Mouse (Mus musculus): ENCODE data around the gene Axdnd1. TPM values are rescaled to one million over a fixed set of nuclear protein-coding genes. Genes with fewer than 3 reads are reported as not detected.

The Axdnd1 gene
- total RNA-seq, 1 experiment, result 0.49 TPM

DNA sequence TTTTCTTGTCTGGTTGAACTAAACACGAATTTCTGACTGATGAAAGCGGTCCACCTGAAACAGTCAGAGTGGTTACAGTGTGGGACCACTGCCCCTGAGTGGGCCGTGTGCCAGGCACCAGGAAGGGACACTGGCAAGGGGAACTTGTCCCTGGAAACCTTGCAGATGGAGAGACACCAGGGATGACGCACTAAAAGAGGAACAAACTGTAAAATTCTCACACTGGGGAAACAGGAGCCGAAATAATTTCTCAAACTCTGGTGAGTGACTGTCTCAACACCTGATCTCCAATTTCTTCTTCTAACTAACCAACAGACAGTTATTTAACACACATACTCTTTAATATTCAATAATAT lies 135.4 kb downstream of the Axdnd1 start:
- DNase-seq (ENCODE audit: low read depth, low spot score), result no peak
- Histone ChIP-seq H3K27ac (ENCODE audit: insufficient read depth, low read depth, low read length, poor library complexity, severe bottlenecking) (no peak overlapping the region), H3K4me1 (ENCODE audit: control insufficient read depth in 2 of 2, insufficient read depth in 2 of 2, low read length in 2 of 2, poor library complexity in 1 of 2) (no peaks in the 10 kb centered on the region), H3K4me3 (ENCODE audit: insufficient read depth in 1 of 2, low read depth in 1 of 2, low read length in 2 of 2, poor library complexity in 1 of 2, severe bottlenecking in 1 of 2) (no peak overlapping the region), H3K9me3 (ENCODE audit: control insufficient read depth, insufficient read depth, low read depth, low read length) (no peaks in the 10 kb centered on the region), H3K9ac (ENCODE audit: insufficient read depth, low read depth, low read length, poor library complexity, severe bottlenecking) (no peak overlapping the region), H3K36me3 (ENCODE audit: control insufficient read depth, insufficient read depth, low read length, poor library complexity, severe bottlenecking) (no peaks in the 10 kb centered on the region)
- TF ChIP-seq HCFC1 (IDR thresholded peaks at IDR 0.05; ENCODE audit: borderline replicate concordance, insufficient read depth, low read length) (no peak), ZNF384 (IDR thresholded peaks at IDR 0.05; ENCODE audit: low read depth, low read length) (no peak), ZC3H11A (IDR thresholded peaks at IDR 0.05; ENCODE audit: borderline replicate concordance, low read depth, low read length) (no peak), MAFK (IDR thresholded peaks at IDR 0.05; ENCODE audit: insufficient read depth, low read depth, low read length) (no peak)
- in situ Hi-C loops (cut with MboI; ENCODE audit: low sequenced_read_pairs in 2 of 2, unreplicated experiment in 2 of 2), result no loop called here

DNA sequence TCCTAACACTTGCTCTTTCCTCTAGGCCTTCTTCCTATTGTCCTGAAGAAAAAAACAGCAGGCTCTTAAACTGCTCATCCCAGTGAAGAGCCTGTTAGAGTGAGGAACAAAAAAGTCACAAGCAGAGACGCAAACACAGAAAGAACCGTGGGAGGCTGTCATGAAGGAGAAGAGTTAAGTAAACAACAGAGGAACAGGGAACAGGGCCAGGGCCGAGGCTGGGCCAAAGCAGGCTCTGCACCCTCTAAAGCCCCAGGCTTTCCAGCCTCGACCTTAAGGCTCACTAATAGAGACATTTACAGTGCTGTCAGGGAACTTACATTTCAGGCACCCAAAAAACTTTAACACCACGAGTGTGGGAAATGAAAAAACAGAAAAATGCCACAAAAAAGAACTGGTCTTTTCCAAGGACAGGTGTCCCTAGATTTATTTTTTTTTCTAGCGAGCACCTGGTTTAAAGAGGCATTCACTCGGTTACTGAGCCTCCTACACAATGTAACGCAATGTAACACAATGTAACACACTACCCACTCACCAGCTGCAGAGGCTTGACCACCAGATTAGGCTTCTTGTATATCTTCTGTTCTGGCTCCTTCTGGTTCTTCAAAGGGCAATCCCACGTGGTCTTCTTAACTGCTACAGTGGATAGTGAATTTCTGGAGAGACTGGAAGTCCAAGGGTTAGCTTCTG lies 136.0 kb downstream of the Axdnd1 start:
- Histone ChIP-seq H3K27ac (ENCODE audit: insufficient read depth, low read depth, low read length, poor library complexity, severe bottlenecking) (no peak overlapping the region), H3K4me3 (ENCODE audit: insufficient read depth in 1 of 2, low read depth in 1 of 2, low read length in 2 of 2, poor library complexity in 1 of 2, severe bottlenecking in 1 of 2) (no peak overlapping the region), H3K9ac (ENCODE audit: insufficient read depth, low read depth, low read length, poor library complexity, severe bottlenecking) (no peak overlapping the region), H3K4me1 (ENCODE audit: control insufficient read depth in 2 of 2, insufficient read depth in 2 of 2, low read length in 2 of 2, poor library complexity in 1 of 2) (no peaks in the 10 kb centered on the region), H3K36me3 (ENCODE audit: control insufficient read depth, insufficient read depth, low read length, poor library complexity, severe bottlenecking) (no peaks in the 10 kb centered on the region), H3K9me3 (ENCODE audit: control insufficient read depth, insufficient read depth, low read depth, low read length) (no peaks in the 10 kb centered on the region)
- in situ Hi-C loops (cut with MboI; ENCODE audit: low sequenced_read_pairs in 2 of 2, unreplicated experiment in 2 of 2), result no loop called here
- no peak for DNase-seq (ENCODE audit: low read depth, low spot score)
- no peak for TF ChIP-seq MAFK (IDR thresholded peaks at IDR 0.05; ENCODE audit: insufficient read depth, low read depth, low read length)

DNA sequence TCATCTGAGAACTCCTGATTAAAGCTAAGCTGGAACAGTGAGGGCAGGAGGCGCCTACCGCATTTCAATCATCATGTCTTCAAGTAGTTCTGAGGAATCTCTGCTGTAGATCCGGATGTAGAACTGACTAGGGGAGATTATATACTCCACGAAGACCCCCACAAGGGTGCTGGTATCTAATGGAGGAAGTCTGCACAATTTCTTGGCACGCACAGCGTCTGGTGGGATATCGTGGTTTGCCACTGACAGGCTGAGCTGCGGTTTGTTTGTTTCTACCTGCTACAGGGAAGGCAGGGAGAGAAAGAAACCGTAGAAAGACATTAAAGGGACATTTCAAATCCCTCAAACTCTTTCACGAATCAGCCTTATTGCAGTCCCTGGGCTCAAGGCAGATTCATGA lies 136.8 kb downstream of the Axdnd1 start:
- no peak for DNase-seq (ENCODE audit: low read depth, low spot score)
- no peaks in the 10 kb centered on the region for H3K36me3 ChIP-seq (ENCODE audit: control insufficient read depth, insufficient read depth, low read length, poor library complexity, severe bottlenecking)
- no peak for TF ChIP-seq MAFK (IDR thresholded peaks at IDR 0.05; ENCODE audit: insufficient read depth, low read depth, low read length)
- no peak for TF ChIP-seq ZNF384 (IDR thresholded peaks at IDR 0.05; ENCODE audit: low read depth, low read length)
- TF ChIP-seq CHD2 (IDR thresholded peaks at IDR 0.05; ENCODE audit: low read depth, low read length), result no peak
- no peak for TF ChIP-seq ZC3H11A (IDR thresholded peaks at IDR 0.05; ENCODE audit: borderline replicate concordance, low read depth, low read length)
- TF ChIP-seq HCFC1 (IDR thresholded peaks at IDR 0.05; ENCODE audit: borderline replicate concordance, insufficient read depth, low read length), result no peak
- H3K9me3 ChIP-seq (ENCODE audit: control insufficient read depth, insufficient read depth, low read depth, low read length), result no peaks in the 10 kb centered on the region
- H3K4me3 ChIP-seq (ENCODE audit: insufficient read depth in 1 of 2, low read depth in 1 of 2, low read length in 2 of 2, poor library complexity in 1 of 2, severe bottlenecking in 1 of 2), result no peak overlapping the region
- H3K27ac ChIP-seq (ENCODE audit: insufficient read depth, low read depth, low read length, poor library complexity, severe bottlenecking), result no peak overlapping the region
- in situ Hi-C loops (cut with MboI; ENCODE audit: low sequenced_read_pairs in 2 of 2, unreplicated experiment in 2 of 2), result no loop called here
- H3K4me1 ChIP-seq (ENCODE audit: control insufficient read depth in 2 of 2, insufficient read depth in 2 of 2, low read length in 2 of 2, poor library complexity in 1 of 2), result no peaks in the 10 kb centered on the region
- H3K9ac ChIP-seq (ENCODE audit: insufficient read depth, low read depth, low read length, poor library complexity, severe bottlenecking), result no peak overlapping the region

DNA sequence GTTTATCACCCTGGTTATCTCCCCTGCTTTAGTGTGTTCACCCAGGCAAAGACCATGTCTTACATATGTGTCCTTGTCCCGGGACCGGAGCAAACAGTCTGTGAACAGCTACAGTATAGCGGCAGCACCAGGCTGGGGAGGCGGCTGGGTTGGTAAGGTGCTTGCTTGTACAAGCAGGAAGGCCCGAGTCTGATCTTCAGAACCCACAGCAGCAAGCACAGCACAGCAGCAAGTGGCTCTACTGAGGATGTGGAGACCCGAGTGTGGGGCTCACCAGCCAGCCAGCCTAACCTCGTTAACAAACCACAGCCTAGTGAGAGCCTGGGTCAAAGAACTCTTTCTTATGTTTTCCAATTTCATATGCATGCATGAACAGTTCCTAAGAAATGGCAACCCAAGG lies 140.8 kb downstream of the Axdnd1 start:
- no peaks in the 10 kb centered on the region for H3K9me3 ChIP-seq (ENCODE audit: control insufficient read depth, insufficient read depth, low read depth, low read length)
- in situ Hi-C loops (cut with MboI; ENCODE audit: low sequenced_read_pairs in 2 of 2, unreplicated experiment in 2 of 2), result no loop called here
- peaks cover 2% of the 10 kb centered on the region; the same call in 1 of the 2 replicates for H3K36me3 ChIP-seq (ENCODE audit: control insufficient read depth, insufficient read depth, low read length, poor library complexity, severe bottlenecking)
- H3K4me1 ChIP-seq (ENCODE audit: control insufficient read depth in 2 of 2, insufficient read depth in 2 of 2, low read length in 2 of 2, poor library complexity in 1 of 2), result no peaks in the 10 kb centered on the region
- DNase-seq (ENCODE audit: low read depth, low spot score), result no peak
- no peak overlapping the region for H3K27ac ChIP-seq (ENCODE audit: insufficient read depth, low read depth, low read length, poor library complexity, severe bottlenecking)
- H3K9ac ChIP-seq (ENCODE audit: insufficient read depth, low read depth, low read length, poor library complexity, severe bottlenecking), result no peak overlapping the region
- H3K4me3 ChIP-seq (ENCODE audit: insufficient read depth in 1 of 2, low read depth in 1 of 2, low read length in 2 of 2, poor library complexity in 1 of 2, severe bottlenecking in 1 of 2), result no peak overlapping the region
- TF ChIP-seq MAFK (IDR thresholded peaks at IDR 0.05; ENCODE audit: insufficient read depth, low read depth, low read length) (no peak), HCFC1 (IDR thresholded peaks at IDR 0.05; ENCODE audit: borderline replicate concordance, insufficient read depth, low read length) (no peak), CHD2 (IDR thresholded peaks at IDR 0.05; ENCODE audit: low read depth, low read length) (no peak), ZC3H11A (IDR thresholded peaks at IDR 0.05; ENCODE audit: borderline replicate concordance, low read depth, low read length) (no peak), ZNF384 (IDR thresholded peaks at IDR 0.05; ENCODE audit: low read depth, low read length) (no peak)

DNA sequence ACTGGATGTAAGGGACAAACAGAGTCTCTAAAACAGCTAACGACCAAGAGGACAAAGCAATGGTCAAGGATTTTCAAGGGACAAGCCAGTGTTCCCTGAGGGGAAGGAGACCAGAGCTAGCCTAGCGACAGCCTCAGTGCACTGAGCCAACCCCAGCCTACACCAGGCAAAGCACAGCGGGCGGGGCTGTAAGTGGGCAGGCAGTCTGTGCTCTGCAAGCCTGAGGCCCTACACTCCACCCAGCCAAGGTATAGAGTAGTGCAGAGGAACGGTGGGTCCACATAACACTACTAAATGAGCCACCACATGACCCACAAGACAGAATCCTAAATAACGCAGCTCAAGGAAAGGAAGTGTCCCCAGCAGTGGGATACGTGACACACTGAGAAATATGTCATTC lies 147.3 kb downstream of the Axdnd1 start:
- Histone ChIP-seq H3K4me3 (ENCODE audit: insufficient read depth in 1 of 2, low read depth in 1 of 2, low read length in 2 of 2, poor library complexity in 1 of 2, severe bottlenecking in 1 of 2) (no peak overlapping the region), H3K9ac (ENCODE audit: insufficient read depth, low read depth, low read length, poor library complexity, severe bottlenecking) (no peak overlapping the region), H3K27ac (ENCODE audit: insufficient read depth, low read depth, low read length, poor library complexity, severe bottlenecking) (no peak overlapping the region), H3K4me1 (ENCODE audit: control insufficient read depth in 2 of 2, insufficient read depth in 2 of 2, low read length in 2 of 2, poor library complexity in 1 of 2) (peaks cover 3 to 8% of the 10 kb centered on the region in 2 experiments; a peak in 2 of 4 replicates), H3K9me3 (ENCODE audit: control insufficient read depth, insufficient read depth, low read depth, low read length) (no peaks in the 10 kb centered on the region), H3K36me3 (ENCODE audit: control insufficient read depth, insufficient read depth, low read length, poor library complexity, severe bottlenecking) (peaks cover 2% of the 10 kb centered on the region; the same call in 1 of the 2 replicates)
- TF ChIP-seq ZC3H11A (IDR thresholded peaks at IDR 0.05; ENCODE audit: borderline replicate concordance, low read depth, low read length) (no peak), ZNF384 (IDR thresholded peaks at IDR 0.05; ENCODE audit: low read depth, low read length) (no peak), HCFC1 (IDR thresholded peaks at IDR 0.05; ENCODE audit: borderline replicate concordance, insufficient read depth, low read length) (no peak), CHD2 (IDR thresholded peaks at IDR 0.05; ENCODE audit: low read depth, low read length) (no peak), MAFK (IDR thresholded peaks at IDR 0.05; ENCODE audit: insufficient read depth, low read depth, low read length) (no peak)
- in situ Hi-C loops (cut with MboI; ENCODE audit: low sequenced_read_pairs in 2 of 2, unreplicated experiment in 2 of 2), result no loop called here
- no peak for DNase-seq (ENCODE audit: low read depth, low spot score)

Other genes starting within 250 kb of the Axdnd1 start
- gene Fam163a, start 216.1 kb downstream of the Axdnd1 start, total RNA-seq (2012; rRNA removed), result 0.09 and 0.11 TPM in 2 replicates
- gene Tdrd5, start 117.5 kb downstream of the Axdnd1 start, total RNA-seq (2012; rRNA removed), result 1.6 and 1.7 TPM in 2 replicates
- not detected in 2 replicates for gene Nphs2, start 110.4 kb downstream of the Axdnd1 start, total RNA-seq (2012; rRNA removed)
- gene Gm2000, start 55.1 kb downstream of the Axdnd1 start, total RNA-seq (2012; rRNA removed), result 350 and 385 TPM in 2 replicates
- 62.4 and 73.9 TPM in 2 replicates for gene Soat1, start 53.2 kb upstream of the Axdnd1 start, total RNA-seq (2012; rRNA removed)
- 19.4 and 20.3 TPM in 2 replicates for gene Gm10031, start 102.9 kb upstream of the Axdnd1 start, total RNA-seq (2012; rRNA removed)
- 41.1 and 42.3 TPM in 2 replicates for gene Abl2, start 137.6 kb upstream of the Axdnd1 start, total RNA-seq (2012; rRNA removed)